Comparison of ENCODE assay signal across 8 mouse cellular contexts in genomic region chr3:75835286-75835967, GRCm38 (mm10).
DNase-seq lines count a peak whose midpoint lies in the region; ATAC-seq and TF ChIP-seq lines count a peak whose summit lies in the region.

No protein-coding gene starts in this region.

- H3K4me1 ChIP-seq in heart, adult 2 months (ENCODE audit: control insufficient read depth, insufficient read depth, low read length): no peaks in the 10 kb centered on the region
- no peaks in the 10 kb centered on the region for H3K4me1 ChIP-seq in heart, embryonic 11.5 days (ENCODE audit: control insufficient read depth, insufficient read depth, low read length)
- H3K4me1 ChIP-seq in intestine, embryonic 16.5 days (ENCODE audit: control insufficient read depth, insufficient read depth, low read length): no peaks in the 10 kb centered on the region

- DNase-seq in heart, adult 2 months: peak; percentile 21 to 36
- DNase-seq in 416B (ENCODE audit: low read depth): peak; percentile 19
- DNase-seq in c-Kit-positive CD71-negative TER-119-negative erythroid progenitor cells, embryonic 14.5 days (ENCODE audit: low read depth): peak; percentile 10
- no peak for DNase-seq in cerebellum, postnatal 4 days (ENCODE audit: low spot score in 2 of 2)
- no peak for DNase-seq in urinary bladder, postnatal 10 days (ENCODE audit: low spot score)
- DNase-seq in layer of hippocampus, postnatal 25 days (ENCODE audit: extremely low spot score in 1 of 2, low spot score in 1 of 2): no peak

- H3K79me2 ChIP-seq in heart, adult 2 months (replicated peaks; ENCODE audit: control insufficient read depth, insufficient read depth, low read length): no peaks in the 10 kb centered on the region

- no peak for TF ChIP-seq EP300 in heart, adult 2 months (IDR thresholded peaks at IDR 0.05; ENCODE audit: insufficient read depth, low read depth, low read length)

- ATAC-seq in heart, embryonic 11.5 days (replicated peaks; ENCODE audit: insufficient number of reproducible peaks, low FRiP score, low TSS enrichment): no peak
- ATAC-seq in intestine, embryonic 16.5 days: peak; percentile 69

- no peaks in the 10 kb centered on the region for H3K27me3 ChIP-seq in heart, adult 2 months (ENCODE audit: control insufficient read depth, insufficient read depth, low read length)
- no peaks in the 10 kb centered on the region for H3K27me3 ChIP-seq in heart, embryonic 11.5 days (ENCODE audit: control insufficient read depth, insufficient read depth, low read length)
- H3K27me3 ChIP-seq in intestine, embryonic 16.5 days (replicated peaks; ENCODE audit: control insufficient read depth, insufficient read depth, low read length): no peaks in the 10 kb centered on the region

- no peak overlapping the region for H3K4me3 ChIP-seq in heart, adult 2 months
- H3K4me3 ChIP-seq in heart, embryonic 11.5 days (ENCODE audit: low read depth, low read length): no peak overlapping the region
- no peak overlapping the region for H3K4me3 ChIP-seq in intestine, embryonic 16.5 days (ENCODE audit: low read length)

- intact Hi-C loops in heart, adult 2 months (cut with DNase I): no loop called here

- H3K27ac ChIP-seq in heart, adult 2 months: no peak overlapping the region
- H3K27ac ChIP-seq in heart, embryonic 11.5 days (ENCODE audit: low read depth, low read length): no peak overlapping the region
- H3K27ac ChIP-seq in intestine, embryonic 16.5 days (ENCODE audit: low read length): no peak overlapping the region

- no peak for TF ChIP-seq CTCF in heart, adult 2 months (IDR thresholded peaks at IDR 0.05)

- 48% methylated on average over 5 of the region's 5 CpGs for WGBS in heart, adult 2 months
- WGBS in heart, embryonic 11.5 days (ENCODE audit: insufficient replicate concordance): 70% methylated on average over 5 of the region's 5 CpGs
- 66% methylated on average over 5 of the region's 5 CpGs for WGBS in intestine, embryonic 16.5 days

- H3K9ac ChIP-seq in heart, adult 2 months (ENCODE audit: low read depth, low read length): no peak overlapping the region
- H3K9ac ChIP-seq in heart, embryonic 11.5 days (ENCODE audit: low read depth, low read length): no peak overlapping the region
- no peak overlapping the region for H3K9ac ChIP-seq in intestine, embryonic 16.5 days (ENCODE audit: low read depth, low read length)

- H3K4me2 ChIP-seq in heart, embryonic 11.5 days: no peak overlapping the region
- no peak overlapping the region for H3K4me2 ChIP-seq in intestine, embryonic 16.5 days (ENCODE audit: low read depth, low read length)

- no peaks in the 10 kb centered on the region for H3K9me3 ChIP-seq in heart, embryonic 11.5 days (replicated peaks; ENCODE audit: control insufficient read depth, low read length)
- H3K9me3 ChIP-seq in intestine, embryonic 16.5 days (ENCODE audit: control insufficient read depth, low read length): no peaks in the 10 kb centered on the region

- H3K36me3 ChIP-seq in heart, adult 2 months (ENCODE audit: control insufficient read depth, insufficient read depth, low read length): no peaks in the 10 kb centered on the region
- no peaks in the 10 kb centered on the region for H3K36me3 ChIP-seq in heart, embryonic 11.5 days (ENCODE audit: control insufficient read depth, insufficient read depth, low read length)
- H3K36me3 ChIP-seq in intestine, embryonic 16.5 days (ENCODE audit: control insufficient read depth, insufficient read depth, low read length): no peaks in the 10 kb centered on the region

- TF ChIP-seq POLR2A in heart, adult 2 months (IDR thresholded peaks at IDR 0.05; ENCODE audit: insufficient read depth, low read depth, low read length): no peak

Comparison
In these comparisons a context has a peak if more than half of its experiments do, and no peak if none do; other contexts are left out.
1. DNase-seq: peak in heart, adult 2 months (2 of 2), 416B (single experiment) and c-Kit-positive CD71-negative TER-119-negative erythroid progenitor cells, embryonic 14.5 days (single experiment); none in cerebellum, postnatal 4 days (0 of 2), urinary bladder, postnatal 10 days (single experiment) and layer of hippocampus, postnatal 25 days (0 of 2).